Mouse (Mus musculus): ENCODE measurements around the gene Il17d. TPM values are rescaled to one million over a fixed set of nuclear protein-coding genes. Genes with fewer than 3 reads are reported as not detected.

The Il17d gene
- total and polyA plus RNA-seq, 3 experiments: 0.08 TPM; not detected in 2

GRCm38 (mm10) chr14:57571155-57572133 is 46.9 kb downstream of the Il17d start, which contains the start of gene Eef1akmt1 (continued):
- peak; percentile 96 for TF ChIP-seq TBP (conservative IDR thresholded peaks at IDR 0.05; ENCODE audit: low read depth, low read length)

GRCm38 (mm10) chr14:57574792-57575587 is 50.4 kb downstream of the Il17d start:
- Histone ChIP-seq H3K4me3 (replicated peaks in 1 of 3; ENCODE audit: low read depth in 2 of 3, low read length in 2 of 3, poor library complexity in 1 of 3) (no peak overlapping the region), H3K9me3 (replicated peaks; ENCODE audit: low read length) (peaks cover 9% of the 10 kb centered on the region), H3K4me2 (ENCODE audit: insufficient read depth, low read depth, poor library complexity, severe bottlenecking) (no peak overlapping the region), H3K79me2 (replicated peaks; ENCODE audit: control insufficient read depth, extremely low read depth, insufficient read depth, poor library complexity, severe bottlenecking) (0 out of 2 replicates have a peak, but pooled peaks cover under 1% of the 10 kb centered on the region), H3K27me3 (replicated peaks) (no peaks in the 10 kb centered on the region), H3K36me3 (replicated peaks in 1 of 2; ENCODE audit: control insufficient read depth in 1 of 2, insufficient read depth in 1 of 2, low read length in 1 of 2) (peaks cover 11 to 32% of the 10 kb centered on the region in 2 experiments), H3K4me1 (ENCODE audit: control insufficient read depth in 1 of 2, insufficient read depth in 2 of 2) (peaks cover 0 to 11% of the 10 kb centered on the region in 2 experiments; a peak in 1 of 4 replicates), H3K9ac (ENCODE audit: insufficient read depth, low read depth) (no peak overlapping the region), H3K27ac (ENCODE audit: insufficient read depth, low read depth) (no peak overlapping the region)
- no peak for DNase-seq (ENCODE audit: extremely low read depth)
- in situ Hi-C loops (cut with MboI; ENCODE audit: low pct_ligation_motif_present, low pct_unique_long_range_greater_than_20kb, low sequenced_read_pairs): no loop called here
- dilution Hi-C loops (cut with MboI; ENCODE audit: extremely low pct_ligation_motif_present, extremely low pct_unique_long_range_greater_than_20kb, low sequenced_read_pairs): no loop called here
- TF ChIP-seq POLR2AphosphoS2 (IDR thresholded peaks at IDR 0.05; ENCODE audit: low read depth, low read length) (no peak), JUND (conservative IDR thresholded peaks at IDR 0.05; ENCODE audit: low read depth, low read length) (no peak), SIN3A (IDR thresholded peaks at IDR 0.05; ENCODE audit: low read length) (no peak)

DNA sequence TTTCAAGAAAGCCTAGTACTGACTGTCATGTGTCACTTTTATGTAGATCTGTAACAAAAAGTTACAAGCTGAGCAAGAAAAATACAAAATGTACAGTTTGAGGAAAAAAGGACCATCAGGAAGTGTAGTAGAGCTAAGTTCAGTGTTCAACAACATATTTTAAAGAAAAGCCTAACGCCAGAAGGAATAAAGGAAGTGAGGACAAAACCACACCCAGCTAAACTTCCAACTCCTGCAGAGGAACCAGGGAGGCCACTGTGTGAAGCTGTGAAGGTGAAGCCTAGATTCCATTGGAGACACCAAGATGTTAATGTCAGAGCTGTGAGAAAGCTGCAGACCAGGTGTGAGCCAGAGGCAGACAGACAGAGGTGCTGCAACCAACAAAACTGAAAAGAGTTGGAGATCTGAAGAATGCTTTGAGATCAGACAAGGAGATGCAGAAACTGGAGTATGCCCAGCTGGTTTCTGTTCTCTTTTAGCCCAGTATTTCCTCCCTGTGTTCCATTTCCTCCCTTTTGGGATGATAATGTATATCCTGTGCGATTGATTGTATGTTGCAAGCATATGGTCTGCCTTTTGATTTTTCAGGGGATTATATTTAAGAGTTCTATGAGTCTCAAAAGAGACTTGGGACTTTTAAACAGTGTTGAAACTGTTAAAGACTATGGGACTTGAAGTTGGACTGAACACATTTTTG is 51.9 kb downstream of the Il17d start:
- Histone ChIP-seq H3K27ac (ENCODE audit: insufficient read depth, low read depth) (no peak overlapping the region), H3K36me3 (replicated peaks in 1 of 2; ENCODE audit: control insufficient read depth in 1 of 2, insufficient read depth in 1 of 2, low read length in 1 of 2) (peaks cover 21 to 45% of the 10 kb centered on the region in 2 experiments), H3K9ac (ENCODE audit: insufficient read depth, low read depth) (no peak overlapping the region), H3K9me3 (replicated peaks; ENCODE audit: low read length) (peaks cover 9% of the 10 kb centered on the region), H3K4me1 (ENCODE audit: control insufficient read depth in 1 of 2, insufficient read depth in 2 of 2) (0 out of 4 replicates have a peak, but pooled peaks cover 0 to 4% of the 10 kb centered on the region in 2 experiments), H3K4me3 (replicated peaks in 1 of 3; ENCODE audit: low read depth in 2 of 3, low read length in 2 of 3, poor library complexity in 1 of 3) (no peak overlapping the region), H3K4me2 (ENCODE audit: insufficient read depth, low read depth, poor library complexity, severe bottlenecking) (no peak overlapping the region), H3K79me2 (replicated peaks; ENCODE audit: control insufficient read depth, extremely low read depth, insufficient read depth, poor library complexity, severe bottlenecking) (no peaks in the 10 kb centered on the region), H3K27me3 (replicated peaks) (no peaks in the 10 kb centered on the region)
- TF ChIP-seq NELFE (IDR thresholded peaks at IDR 0.05; ENCODE audit: low read depth, low read length) (no peak), MAX (IDR thresholded peaks at IDR 0.05; ENCODE audit: low read length) (no peak), UBTF (IDR thresholded peaks at IDR 0.05; ENCODE audit: low read depth, low read length) (no peak), HCFC1 (IDR thresholded peaks at IDR 0.05; ENCODE audit: low read depth, low read length) (no peak), MAFK (IDR thresholded peaks at IDR 0.05; ENCODE audit: insufficient replicate concordance, low read length) (no peak), RAD21 (IDR thresholded peaks at IDR 0.05; ENCODE audit: low read depth, low read length) (no peak), JUN (IDR thresholded peaks at IDR 0.05; ENCODE audit: insufficient read depth, low read depth, low read length) (no peak), GABPA (IDR thresholded peaks at IDR 0.05; ENCODE audit: insufficient replicate concordance, low read depth, low read length) (no peak), SIN3A (IDR thresholded peaks at IDR 0.05; ENCODE audit: low read length) (no peak), MXI1 (IDR thresholded peaks at IDR 0.05; ENCODE audit: low read depth, low read length) (no peak), MYC (IDR thresholded peaks at IDR 0.05; ENCODE audit: low read depth, low read length) (no peak), JUND (conservative IDR thresholded peaks at IDR 0.05; ENCODE audit: low read depth, low read length) (no peak), ETS1 (conservative IDR thresholded peaks at IDR 0.05; ENCODE audit: low read depth, low read length) (no peak), KAT2A (IDR thresholded peaks at IDR 0.05; ENCODE audit: insufficient replicate concordance, low read length) (no peak), CHD1 (IDR thresholded peaks at IDR 0.05; ENCODE audit: low read depth, low read length) (no peak), POLR2A (IDR thresholded peaks at IDR 0.05; ENCODE audit: low read depth, low read length) (no peak)
- no peak for DNase-seq (ENCODE audit: extremely low read depth)
- in situ Hi-C loops (cut with MboI; ENCODE audit: low pct_ligation_motif_present, low pct_unique_long_range_greater_than_20kb, low sequenced_read_pairs): no loop called here
- dilution Hi-C loops (cut with MboI; ENCODE audit: extremely low pct_ligation_motif_present, extremely low pct_unique_long_range_greater_than_20kb, low sequenced_read_pairs): no loop called here

Measured in CH12.LX (cell line).